Mouse (Mus musculus): Measurements from ENCODE around the gene Trex1. TPM values are rescaled to one million over a fixed set of nuclear protein-coding genes. Genes with fewer than 3 reads are reported as not detected.

Trex1 gene
- 13.3 and 15.8 TPM in 2 replicates for polyA plus RNA-seq (2015; fragmentation: Nextera tagmentation; extraction: Ambion mirVana)

DNA sequence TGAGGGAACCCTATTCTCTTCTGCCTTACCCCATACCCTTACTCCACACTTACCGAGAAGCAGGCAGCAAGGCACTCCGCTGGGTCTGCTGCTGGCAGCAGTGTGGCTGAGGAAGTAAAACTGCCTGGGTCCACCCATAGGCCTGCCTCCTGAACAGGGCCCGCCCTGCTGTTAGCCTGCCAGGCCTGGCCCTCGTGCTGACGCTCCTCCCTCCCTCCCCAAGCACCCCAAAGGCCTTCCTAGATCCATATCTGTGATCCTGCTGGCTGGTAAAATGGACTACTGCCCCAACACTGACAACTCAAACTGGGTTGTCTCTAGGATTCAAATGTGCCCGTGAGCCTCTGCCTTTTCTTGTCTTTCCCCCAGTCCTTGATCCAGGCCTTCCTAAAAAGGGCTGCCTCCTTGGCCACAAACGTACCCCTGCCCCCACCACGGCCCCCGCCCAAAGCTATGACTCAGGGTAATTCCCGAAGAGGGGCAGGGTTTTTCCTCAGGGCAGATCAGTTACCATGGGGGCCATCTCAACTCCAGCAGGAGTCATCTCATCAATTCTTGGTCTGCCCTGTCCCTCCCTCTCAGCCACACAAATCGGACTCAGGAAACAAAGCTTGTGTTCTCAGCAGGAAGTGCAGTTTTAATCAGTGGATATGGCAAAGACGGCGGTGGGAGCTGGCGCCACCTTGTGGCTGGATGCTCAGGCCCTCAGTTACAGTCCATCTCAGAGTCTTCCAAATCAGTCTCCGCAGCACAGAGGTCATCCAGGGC lies at the start of gene Trex1:
Gene Trex1, minus strand, starts transcription at position 599 of the 768 bp plus-strand sequence.
- H3K4me1 ChIP-seq (replicated peaks; ENCODE audit: control insufficient read depth, insufficient read depth): 0 out of 2 replicates have a peak, but pooled peaks cover 6% of the 10 kb centered on the region
- peak within 1 kb of the TSS; percentile 65 for H3K9ac ChIP-seq (ENCODE audit: low read length)
- H3K4me3 ChIP-seq (ENCODE audit: low read depth, low read length): peak within 1 kb of the TSS; percentile 42
- peaks cover 23% of the 10 kb centered on the region for H3K36me3 ChIP-seq (ENCODE audit: control insufficient read depth, insufficient read depth, low read length)
- peak within 1 kb of the TSS; percentile 93 for H3K27ac ChIP-seq (replicated peaks)
- H3K27me3 ChIP-seq (ENCODE audit: control insufficient read depth, insufficient read depth, low read length): no peaks in the 10 kb centered on the region
- TF ChIP-seq CTCF (IDR thresholded peaks at IDR 0.05; ENCODE audit: low read depth) (peak; percentile 99), EP300 (optimal IDR thresholded peaks at IDR 0.05) (peak; percentile 65)
- H3K9me3 ChIP-seq (ENCODE audit: control insufficient read depth, low read length): no peaks in the 10 kb centered on the region
- DNase-seq (ENCODE audit: low spot score): peak; percentile 91
- peak; percentile 92 for ATAC-seq (ENCODE audit: low FRiP score, low TSS enrichment)
- WGBS: under 1% methylated on average over 15 of the region's 15 CpGs
- peak within 1 kb of the TSS; percentile 50 for H3K4me2 ChIP-seq (replicated peaks; ENCODE audit: low read depth)

DNA sequence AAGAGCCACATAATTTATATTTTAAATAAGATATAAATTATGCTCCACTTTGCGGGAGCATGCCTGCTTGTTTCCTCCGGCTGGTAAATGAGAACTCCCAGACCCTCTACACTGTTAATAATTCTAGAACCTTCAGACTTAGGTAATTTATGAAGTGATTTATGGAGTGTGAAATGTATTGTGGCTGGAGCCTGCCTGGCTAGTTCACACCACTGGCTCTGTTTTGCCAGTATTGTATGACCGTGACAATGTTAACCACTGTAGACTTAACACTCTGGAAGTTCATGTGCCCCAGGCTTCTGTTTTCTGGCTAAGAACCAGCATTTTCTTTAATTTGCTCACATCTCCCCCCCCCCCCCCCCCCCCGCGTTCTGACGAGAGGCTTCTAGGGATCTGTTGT lies 47.8 kb upstream of the Trex1 start:
- no peak for TF ChIP-seq CTCF (IDR thresholded peaks at IDR 0.05; ENCODE audit: low read depth)
- TF ChIP-seq EP300 (optimal IDR thresholded peaks at IDR 0.05): no peak
- no peaks in the 10 kb centered on the region for H3K9me3 ChIP-seq (ENCODE audit: control insufficient read depth, low read length)
- ATAC-seq (ENCODE audit: low FRiP score, low TSS enrichment) (no peak), DNase-seq (ENCODE audit: low spot score) (no peak)
- no peak overlapping the region for H3K9ac ChIP-seq (ENCODE audit: low read length)
- no peak overlapping the region for H3K4me3 ChIP-seq (ENCODE audit: low read depth, low read length)
- no peak overlapping the region for H3K27ac ChIP-seq (replicated peaks)
- H3K36me3 ChIP-seq (ENCODE audit: control insufficient read depth, insufficient read depth, low read length): peaks cover 14% of the 10 kb centered on the region
- 62% methylated on average over 4 of the region's 6 CpGs for WGBS
- H3K27me3 ChIP-seq (ENCODE audit: control insufficient read depth, insufficient read depth, low read length): no peaks in the 10 kb centered on the region
- H3K4me1 ChIP-seq (replicated peaks; ENCODE audit: control insufficient read depth, insufficient read depth): no peaks in the 10 kb centered on the region
- no peak overlapping the region for H3K4me2 ChIP-seq (replicated peaks; ENCODE audit: low read depth)

DNA sequence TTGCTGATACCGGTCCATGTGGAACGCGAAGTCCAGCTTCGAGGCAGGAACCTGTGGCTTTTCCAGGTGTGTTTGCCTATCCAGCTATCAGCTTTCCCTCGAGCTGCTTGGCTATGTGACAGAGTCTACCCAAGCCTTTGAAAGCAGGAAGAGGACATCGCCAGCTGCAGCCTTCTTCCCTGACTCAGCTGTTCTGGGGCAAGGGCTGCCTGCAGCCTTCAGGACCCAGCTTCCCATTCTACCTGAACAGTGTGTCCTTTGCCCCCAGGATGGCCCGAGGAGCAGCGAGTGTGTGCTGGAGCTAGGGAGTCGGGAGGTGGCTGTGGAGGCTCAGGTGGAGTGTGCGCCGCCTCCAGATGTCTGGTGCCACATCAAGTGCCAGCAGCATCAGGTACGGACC lies 46.1 kb upstream of the Trex1 start:
- Histone ChIP-seq H3K4me1 (replicated peaks; ENCODE audit: control insufficient read depth, insufficient read depth) (no peaks in the 10 kb centered on the region), H3K9me3 (ENCODE audit: control insufficient read depth, low read length) (no peaks in the 10 kb centered on the region), H3K4me2 (replicated peaks; ENCODE audit: low read depth) (no peak overlapping the region), H3K36me3 (ENCODE audit: control insufficient read depth, insufficient read depth, low read length) (peaks cover 10% of the 10 kb centered on the region), H3K27ac (replicated peaks) (no peak overlapping the region), H3K4me3 (ENCODE audit: low read depth, low read length) (no peak overlapping the region), H3K27me3 (ENCODE audit: control insufficient read depth, insufficient read depth, low read length) (no peaks in the 10 kb centered on the region), H3K9ac (ENCODE audit: low read length) (no peak overlapping the region)
- TF ChIP-seq EP300 (optimal IDR thresholded peaks at IDR 0.05): no peak
- no peak for TF ChIP-seq CTCF (IDR thresholded peaks at IDR 0.05; ENCODE audit: low read depth)
- peak; percentile 61 for DNase-seq (ENCODE audit: low spot score)
- 75% methylated on average over 12 of the region's 12 CpGs for WGBS
- ATAC-seq (ENCODE audit: low FRiP score, low TSS enrichment): no peak; the same call in none of the 2 replicates

DNA sequence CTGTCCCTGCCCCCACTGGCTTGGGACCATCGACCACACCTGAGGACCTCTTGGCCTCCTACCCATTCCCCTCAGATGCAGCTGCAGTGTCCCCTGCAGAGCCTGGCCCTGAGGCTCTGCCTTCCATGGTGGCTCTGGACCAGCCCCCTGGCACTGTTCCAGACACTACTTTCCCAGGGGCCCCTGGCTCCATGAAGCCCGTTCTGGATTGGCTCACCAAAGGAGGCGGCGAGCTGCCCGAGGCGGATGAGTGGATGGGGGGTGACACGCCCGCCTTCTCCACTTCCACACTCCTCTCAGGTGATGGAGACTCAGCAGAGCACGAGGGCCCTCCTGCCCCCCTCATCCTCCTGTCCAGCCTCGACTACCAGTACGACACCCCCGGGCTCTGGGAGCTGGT lies 45.5 kb upstream of the Trex1 start:
- DNase-seq (ENCODE audit: low spot score) (peak; percentile 71), ATAC-seq (ENCODE audit: low FRiP score, low TSS enrichment) (peak; percentile 45)
- Histone ChIP-seq H3K9me3 (ENCODE audit: control insufficient read depth, low read length) (no peaks in the 10 kb centered on the region), H3K27me3 (ENCODE audit: control insufficient read depth, insufficient read depth, low read length) (no peaks in the 10 kb centered on the region), H3K36me3 (ENCODE audit: control insufficient read depth, insufficient read depth, low read length) (peaks cover 7% of the 10 kb centered on the region), H3K9ac (ENCODE audit: low read length) (no peak overlapping the region), H3K4me2 (replicated peaks; ENCODE audit: low read depth) (no peak overlapping the region), H3K4me1 (replicated peaks; ENCODE audit: control insufficient read depth, insufficient read depth) (no peaks in the 10 kb centered on the region), H3K4me3 (ENCODE audit: low read depth, low read length) (no peak overlapping the region), H3K27ac (replicated peaks) (no peak overlapping the region)
- 51% methylated on average over 12 of the region's 12 CpGs for WGBS
- TF ChIP-seq EP300 (optimal IDR thresholded peaks at IDR 0.05) (no peak), CTCF (IDR thresholded peaks at IDR 0.05; ENCODE audit: low read depth) (no peak)

DNA sequence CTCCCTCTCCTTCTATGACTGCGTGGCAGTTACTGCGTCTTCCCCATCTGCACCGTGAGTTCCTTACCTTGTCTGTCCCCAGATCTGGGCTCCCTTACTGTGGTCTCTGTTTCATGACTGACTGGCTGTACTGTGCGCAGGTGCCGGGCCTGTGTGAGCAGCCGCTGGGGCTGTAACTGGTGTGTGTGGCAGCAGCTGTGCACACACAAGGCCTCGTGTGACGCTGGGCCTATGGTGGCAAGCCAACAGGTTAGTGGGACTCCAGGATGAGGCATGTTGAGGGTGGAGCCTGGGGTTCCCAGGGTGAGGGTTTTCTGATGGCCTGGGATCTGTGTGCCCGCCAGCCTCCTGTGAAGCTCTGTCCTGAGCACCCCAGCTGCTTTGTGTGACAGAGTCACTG lies 44.5 kb upstream of the Trex1 start:
- 76% methylated on average over 9 of the region's 9 CpGs for WGBS
- H3K36me3 ChIP-seq (ENCODE audit: control insufficient read depth, insufficient read depth, low read length): peaks cover 7% of the 10 kb centered on the region
- no peak for ATAC-seq (ENCODE audit: low FRiP score, low TSS enrichment)

DNA sequence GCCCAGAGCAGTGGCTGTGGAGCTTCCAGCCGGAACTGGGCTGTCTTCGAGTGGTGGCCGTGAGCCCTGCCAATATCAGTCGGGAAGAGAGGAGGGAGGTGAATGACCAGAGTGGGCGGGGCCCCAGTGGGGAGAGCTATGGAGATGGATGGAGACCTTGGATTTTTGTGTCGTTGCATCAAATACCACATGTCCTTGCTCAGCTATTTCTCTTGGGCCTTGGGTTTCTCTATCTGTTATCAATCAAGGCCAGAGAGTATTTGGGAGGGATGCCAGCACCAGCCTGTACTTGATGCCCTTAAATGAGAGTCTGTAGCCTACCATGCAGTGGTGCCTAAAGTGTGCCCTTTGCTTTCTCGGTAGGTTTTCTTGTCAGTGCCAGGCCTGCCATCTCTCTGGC lies 43.7 kb upstream of the Trex1 start:
- DNase-seq (ENCODE audit: low spot score) (no peak), ATAC-seq (ENCODE audit: low FRiP score, low TSS enrichment) (no peak)
- Histone ChIP-seq H3K4me2 (replicated peaks; ENCODE audit: low read depth) (no peak overlapping the region), H3K27me3 (ENCODE audit: control insufficient read depth, insufficient read depth, low read length) (no peaks in the 10 kb centered on the region), H3K27ac (replicated peaks) (no peak overlapping the region), H3K36me3 (ENCODE audit: control insufficient read depth, insufficient read depth, low read length) (peaks cover 5% of the 10 kb centered on the region), H3K4me1 (replicated peaks; ENCODE audit: control insufficient read depth, insufficient read depth) (peaks cover 5% of the 10 kb centered on the region; the same call in 1 of the 2 replicates), H3K9me3 (ENCODE audit: control insufficient read depth, low read length) (no peaks in the 10 kb centered on the region), H3K9ac (ENCODE audit: low read length) (no peak overlapping the region), H3K4me3 (ENCODE audit: low read depth, low read length) (no peak overlapping the region)
- WGBS: 63% methylated on average over 7 of the region's 7 CpGs
- no peak for TF ChIP-seq CTCF (IDR thresholded peaks at IDR 0.05; ENCODE audit: low read depth)
- TF ChIP-seq EP300 (optimal IDR thresholded peaks at IDR 0.05): no peak

More for the DNA sequence above, 44.5 kb upstream of the Trex1 start:
- H3K4me2 ChIP-seq (replicated peaks; ENCODE audit: low read depth): no peak overlapping the region
- no peak overlapping the region for H3K27ac ChIP-seq (replicated peaks)
- no peaks in the 10 kb centered on the region for H3K27me3 ChIP-seq (ENCODE audit: control insufficient read depth, insufficient read depth, low read length)
- TF ChIP-seq CTCF (IDR thresholded peaks at IDR 0.05; ENCODE audit: low read depth): no peak
- DNase-seq (ENCODE audit: low spot score): no peak
- no peaks in the 10 kb centered on the region for H3K9me3 ChIP-seq (ENCODE audit: control insufficient read depth, low read length)
- no peak overlapping the region for H3K4me3 ChIP-seq (ENCODE audit: low read depth, low read length)
- 0 out of 2 replicates have a peak, but pooled peaks cover 2% of the 10 kb centered on the region for H3K4me1 ChIP-seq (replicated peaks; ENCODE audit: control insufficient read depth, insufficient read depth)
- no peak overlapping the region for H3K9ac ChIP-seq (ENCODE audit: low read length)

Data from stomach, postnatal 0 days (tissue).